Mouse (Mus musculus) midbrain, embryonic 16.5 days (tissue): Measurements from ENCODE around the gene Rpain. TPM values are rescaled to one million over a fixed set of nuclear protein-coding genes. Genes with fewer than 3 reads are reported as not detected.

Experiments used
- ATAC-seq: fragments of 200-750 bp; cut with Nextera tagmentation; 2 replicates; pipeline ENCODE4 v1.8.0; 2017; ENCODE audit warnings: moderate TSS enrichment
- H3K27ac ChIP-seq: fragments of 300-500 bp; sonication (generic); 2 replicates; pipeline ENCODE4 v1.5.1; 2014; ENCODE audit warnings: mild to moderate bottlenecking, low read length, mixed read lengths
- H3K27me3 ChIP-seq: fragments of 300-500 bp; sonication (generic); 2 replicates; pipeline ENCODE4 v1.6.1; 2014; ENCODE audit warnings: low read depth, low read length, mixed read lengths; ENCODE audit not compliant: control insufficient read depth, insufficient read depth
- H3K36me3 ChIP-seq: fragments of 300-500 bp; sonication (generic); 2 replicates; pipeline ENCODE4 v1.6.1; 2014; ENCODE audit warnings: mild to moderate bottlenecking, low read length, moderate library complexity, mixed read lengths; ENCODE audit not compliant: control insufficient read depth, insufficient read depth
- H3K4me1 ChIP-seq: fragments of 300-500 bp; sonication (generic); 2 replicates; pipeline ENCODE4 v1.6.1; 2014; ENCODE audit warnings: mild to moderate bottlenecking, low read length, mixed read lengths; ENCODE audit not compliant: control insufficient read depth, insufficient read depth
- H3K4me2 ChIP-seq: fragments of 300-500 bp; sonication (generic); 2 replicates; pipeline ENCODE4 v1.6.1; 2014; ENCODE audit warnings: mild to moderate bottlenecking, low read length, mixed read lengths
- H3K4me3 ChIP-seq: fragments of 300-500 bp; sonication (generic); 2 replicates; pipeline ENCODE4 v1.5.1; 2014; ENCODE audit warnings: low read depth, mild to moderate bottlenecking, low read length, moderate library complexity, mixed read lengths
- H3K9ac ChIP-seq: fragments of 300-500 bp; sonication (generic); 2 replicates; pipeline ENCODE4 v1.6.1; 2014; ENCODE audit warnings: low read depth, low read length, mixed read lengths
- H3K9me3 ChIP-seq: fragments of 300-500 bp; sonication (generic); replicated peaks from 2 replicates; pipeline ENCODE4 v1.6.1; 2014; ENCODE audit warnings: mild to moderate bottlenecking, low read length, mixed read lengths; ENCODE audit not compliant: control insufficient read depth, poor library complexity, severe bottlenecking
- WGBS: fragments of 180-500 bp; shearing (Covaris S2); extraction: QIAGEN DNeasy Blood & Tissue Kit; methylation state at CpG from one replicate; pipeline ENCODE4 v1.1.7; 2014; 5-methylcytosine and 5-hydroxymethylcytosine counted together
- polyA plus RNA-seq: library from polyadenylated mRNA; unstranded; fragments of >200 nt; fragmentation: Nextera tagmentation; extraction: Ambion mirVana; gene quantifications from 2 replicates; pipeline ENCODE4 v1.2.1, GENCODE M21; 2015

Gene Rpain
- polyA plus RNA-seq, 1 experiment from 2014 or later: 71.5 TPM

GRCm38 (mm10) chr11:70980751-70981510 is 10.9 kb downstream of the Rpain start:
- H3K27me3 ChIP-seq: no peaks in the 10 kb centered on the region
- H3K9me3 ChIP-seq: no peaks in the 10 kb centered on the region
- H3K4me1 ChIP-seq: peaks cover 13% of the 10 kb centered on the region
- WGBS: 93% methylated on average over 14 of the region's 14 CpGs
- ATAC-seq: no peak
- H3K4me2 ChIP-seq: no peak overlapping the region
- H3K36me3 ChIP-seq: peaks cover 31% of the 10 kb centered on the region
- H3K27ac ChIP-seq: no peak overlapping the region
- no peak overlapping the region for H3K9ac ChIP-seq
- H3K4me3 ChIP-seq: no peak overlapping the region

GRCm38 (mm10) chr11:70982030-70982429 is 12.0 kb downstream of the Rpain start:
- H3K4me1 ChIP-seq: peaks cover 13% of the 10 kb centered on the region
- H3K27ac ChIP-seq: no peak overlapping the region
- peak overlapping the region; percentile 93 for H3K9ac ChIP-seq
- ATAC-seq: no peak
- no peaks in the 10 kb centered on the region for H3K27me3 ChIP-seq
- WGBS: 16% methylated on average over 12 of the region's 12 CpGs
- H3K9me3 ChIP-seq: no peaks in the 10 kb centered on the region
- H3K4me2 ChIP-seq: peak overlapping the region; percentile 64
- H3K4me3 ChIP-seq: peak overlapping the region; percentile 99
- peaks cover 32% of the 10 kb centered on the region for H3K36me3 ChIP-seq

GRCm38 (mm10) chr11:70982557-70983228 is 12.7 kb downstream of the Rpain start, which contains the start of gene C1qbp:
C1qbp (minus strand) TSS chr11:70983026.
- Histone ChIP-seq H3K4me2 (peak within 1 kb of the TSS; percentile 64), H3K36me3 (peaks cover 32% of the 10 kb centered on the region), H3K4me3 (peak within 1 kb of the TSS; percentile 99), H3K9me3 (no peaks in the 10 kb centered on the region), H3K27ac (peak within 1 kb of the TSS; percentile 62), H3K27me3 (no peaks in the 10 kb centered on the region), H3K4me1 (peaks cover 13% of the 10 kb centered on the region), H3K9ac (peak within 1 kb of the TSS; percentile 93)
- peak; percentile 95 for ATAC-seq
- under 1% methylated on average over 50 of the region's 64 CpGs for WGBS

- Histone ChIP-seq H3K27me3 (no peaks in the 10 kb centered on the region), H3K9me3 (no peaks in the 10 kb centered on the region), H3K4me2 (no peak overlapping the region), H3K27ac (no peak overlapping the region), H3K9ac (no peak overlapping the region), H3K36me3 (peaks cover 6% of the 10 kb centered on the region), H3K4me3 (no peak overlapping the region), H3K4me1 (peaks cover 18% of the 10 kb centered on the region)
- 84% methylated on average over 4 of the region's 4 CpGs for WGBS
- ATAC-seq: no peak
These were observed 31.2 kb downstream of the Rpain start for GRCm38 (mm10) chr11:71001167-71001566.

- no peaks in the 10 kb centered on the region for H3K27me3 ChIP-seq
- WGBS: under 1% methylated on average over 49 of the region's 49 CpGs
- peak; percentile 84 for ATAC-seq
- 0 out of 2 replicates have a peak, but pooled peaks cover 3% of the 10 kb centered on the region for H3K36me3 ChIP-seq
- peaks cover 18% of the 10 kb centered on the region for H3K4me1 ChIP-seq
- H3K9me3 ChIP-seq: no peaks in the 10 kb centered on the region
- H3K9ac ChIP-seq: peak overlapping the region; percentile 84
- peak overlapping the region; percentile 81 for H3K27ac ChIP-seq
- H3K4me3 ChIP-seq: peak overlapping the region; percentile 90
- peak overlapping the region; percentile 99 for H3K4me2 ChIP-seq
These were observed 33.8 kb downstream of the Rpain start for GRCm38 (mm10) chr11:71003611-71004315.

GRCm38 (mm10) chr11:71004316-71004773 is 34.3 kb downstream of the Rpain start, which contains the start of gene Dhx33:
Dhx33 (minus strand) TSS chr11:71004437.
- H3K36me3 ChIP-seq: peaks cover 7% of the 10 kb centered on the region; the same call in 1 of the 2 replicates
- no peaks in the 10 kb centered on the region for H3K27me3 ChIP-seq
- H3K4me1 ChIP-seq: peaks cover 18% of the 10 kb centered on the region
- H3K9ac ChIP-seq: peak within 1 kb of the TSS; percentile 84
- peak within 1 kb of the TSS; percentile 81 for H3K27ac ChIP-seq
- ATAC-seq: peak; percentile 98
- H3K9me3 ChIP-seq: no peaks in the 10 kb centered on the region
- H3K4me2 ChIP-seq: peak within 1 kb of the TSS; percentile 99
- H3K4me3 ChIP-seq: peak within 1 kb of the TSS; percentile 90
- WGBS: under 1% methylated on average over 35 of the region's 35 CpGs

- Histone ChIP-seq H3K36me3 (peaks cover 7% of the 10 kb centered on the region), H3K4me2 (peak overlapping the region; percentile 51), H3K27ac (peak overlapping the region; percentile 50), H3K27me3 (no peaks in the 10 kb centered on the region), H3K4me3 (peak overlapping the region; percentile 18; the same call in 1 of the 2 replicates), H3K9me3 (no peaks in the 10 kb centered on the region), H3K9ac (no peak overlapping the region), H3K4me1 (peaks cover 18% of the 10 kb centered on the region)
- no peak for ATAC-seq
- 58% methylated on average over 5 of the region's 5 CpGs for whole genome bisulfite sequencing
These were observed 35.0 kb downstream of the Rpain start for GRCm38 (mm10) chr11:71005046-71005445.

- no peaks in the 10 kb centered on the region for H3K27me3 ChIP-seq
- H3K36me3 ChIP-seq: peaks cover 22% of the 10 kb centered on the region
- H3K4me3 ChIP-seq: no peak overlapping the region
- H3K4me1 ChIP-seq: peaks cover 18% of the 10 kb centered on the region
- H3K9me3 ChIP-seq: no peaks in the 10 kb centered on the region
- no peak overlapping the region for H3K9ac ChIP-seq
- no peak overlapping the region for H3K4me2 ChIP-seq
- ATAC-seq: no peak
- no peak overlapping the region for H3K27ac ChIP-seq
- 96% methylated on average over 6 of the region's 6 CpGs for WGBS
These were observed 37.0 kb downstream of the Rpain start for GRCm38 (mm10) chr11:71007026-71007425.
